Mouse (Mus musculus): ENCODE data around the gene Arhgef3.

Arhgef3 gene

DNA sequence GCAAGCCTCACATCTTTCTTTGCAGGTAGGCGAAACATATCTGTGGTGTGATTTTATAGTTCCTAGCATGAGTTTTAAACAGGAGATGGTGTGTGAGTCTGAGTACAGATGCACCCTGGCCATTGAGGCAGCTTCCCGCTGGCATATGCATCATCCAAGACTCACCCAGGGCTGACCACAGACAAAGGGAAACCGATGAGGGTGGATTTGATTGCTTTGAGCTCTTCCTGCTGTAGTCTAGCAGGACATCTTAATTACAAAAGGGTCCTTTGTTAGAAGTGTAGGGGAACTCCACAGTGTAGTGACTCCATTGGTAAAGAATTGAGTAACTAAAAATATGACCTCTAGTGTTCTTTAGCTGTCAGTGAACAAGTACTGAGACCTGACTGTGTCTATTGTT lies 232.5 kb downstream of the Arhgef3 start:
- DNase-seq (ENCODE audit: low spot score) = no peak

- no peak for DNase-seq (ENCODE audit: low spot score)
Observed at GRCm38 (mm10) chr14:27347666-27348065, 233.0 kb downstream of the Arhgef3 start.

DNA sequence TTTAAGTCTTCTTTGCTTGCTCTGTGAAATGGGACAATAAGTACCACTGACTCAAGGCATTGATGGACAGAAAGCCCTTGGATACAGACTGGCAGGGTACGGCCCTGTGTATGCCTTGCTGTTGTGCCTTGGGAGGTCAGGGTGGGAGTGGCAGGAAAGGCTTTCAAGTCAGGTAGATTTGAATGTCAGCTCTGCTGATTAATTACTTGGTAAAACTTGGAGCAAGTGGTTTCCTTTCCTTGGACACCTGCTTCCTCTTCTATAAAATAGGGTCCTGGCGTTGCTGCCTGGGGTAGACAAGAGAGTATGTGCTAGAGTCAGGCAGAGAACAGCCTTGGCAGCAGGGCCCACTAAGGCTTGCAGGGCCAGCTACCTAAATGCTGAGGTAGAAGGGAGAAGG lies 233.4 kb downstream of the Arhgef3 start:
- DNase-seq (ENCODE audit: low spot score) = no peak

GRCm38 (mm10) chr14:27348656-27349055 lies 234.0 kb downstream of the Arhgef3 start:
- no peak for DNase-seq (ENCODE audit: low spot score)

- no peak for DNase-seq (ENCODE audit: low spot score)
Observed at GRCm38 (mm10) chr14:27349120-27349519, 234.4 kb downstream of the Arhgef3 start.

DNA sequence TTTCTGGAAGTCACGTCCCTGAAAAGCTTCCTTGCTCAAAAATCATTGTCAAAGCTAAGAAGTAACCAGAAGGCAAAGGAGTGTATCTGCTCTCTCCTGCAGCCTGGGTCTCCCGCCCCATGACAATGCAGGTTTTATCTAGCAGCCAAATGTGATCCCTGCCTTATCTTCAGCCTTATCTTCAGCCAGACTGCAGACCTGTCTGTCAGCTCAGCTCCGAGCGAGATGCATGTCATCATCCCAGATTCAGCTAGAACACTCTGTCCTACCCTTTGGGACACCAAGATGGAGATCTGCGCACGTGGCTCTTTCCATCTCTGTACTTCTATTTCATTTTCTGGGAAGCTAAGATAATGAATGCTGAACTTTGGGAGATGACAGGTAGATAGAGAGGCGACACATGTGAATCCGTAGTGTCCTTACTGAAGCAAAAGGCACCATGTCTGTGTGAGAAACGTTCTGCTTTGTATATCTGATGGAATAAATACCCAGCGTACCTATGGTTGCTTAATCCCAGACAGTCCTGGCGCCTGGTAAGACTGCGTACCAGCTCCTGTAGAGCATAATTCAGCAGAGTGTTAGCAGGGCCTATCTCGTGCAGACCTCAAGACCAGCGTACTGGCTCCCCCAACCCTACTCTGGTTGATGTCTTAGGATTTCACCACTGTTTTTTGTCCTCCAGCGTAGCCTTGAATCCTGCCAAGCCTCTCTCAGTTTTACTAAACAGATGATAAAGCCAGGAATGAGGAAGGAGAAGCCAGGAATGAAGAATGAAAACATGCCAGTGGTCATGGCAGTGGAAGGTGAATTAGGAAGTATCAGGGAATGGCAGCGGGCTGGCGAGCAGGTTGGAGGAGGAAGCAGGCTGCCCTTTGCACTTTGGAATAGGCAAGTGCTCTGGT lies 235.4 kb downstream of the Arhgef3 start:
- DNase-seq (ENCODE audit: low spot score) = no peak

GRCm38 (mm10) chr14:27351051-27351475 lies 236.4 kb downstream of the Arhgef3 start:
- DNase-seq (ENCODE audit: low spot score) = no peak

GRCm38 (mm10) chr14:27351476-27352079 lies 236.9 kb downstream of the Arhgef3 start:
- DNase-seq (ENCODE audit: low spot score) = no peak

GRCm38 (mm10) chr14:27352470-27352869 lies 237.8 kb downstream of the Arhgef3 start:
- DNase-seq (ENCODE audit: low spot score) = no peak

DNA sequence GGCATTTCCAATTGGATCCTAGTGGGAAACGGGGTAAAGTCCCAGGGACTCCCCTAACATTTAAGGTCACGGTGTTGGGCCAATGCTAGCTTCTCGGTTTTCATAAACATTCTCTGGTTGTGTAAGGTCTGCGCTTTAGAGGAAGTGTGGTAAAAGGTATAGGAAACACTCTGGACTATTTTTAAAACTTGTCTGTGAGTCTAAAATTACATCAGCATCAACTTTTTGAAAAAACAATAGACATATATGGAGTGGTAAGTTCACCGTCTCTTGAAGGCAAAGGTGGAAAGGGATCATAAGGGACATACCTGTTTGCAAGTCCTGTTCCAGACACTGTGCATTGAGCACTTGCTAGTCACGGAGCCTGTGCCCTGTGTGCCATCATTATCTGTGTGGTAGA lies 240.5 kb downstream of the Arhgef3 start:
- no peak for DNase-seq (ENCODE audit: low spot score)

DNA sequence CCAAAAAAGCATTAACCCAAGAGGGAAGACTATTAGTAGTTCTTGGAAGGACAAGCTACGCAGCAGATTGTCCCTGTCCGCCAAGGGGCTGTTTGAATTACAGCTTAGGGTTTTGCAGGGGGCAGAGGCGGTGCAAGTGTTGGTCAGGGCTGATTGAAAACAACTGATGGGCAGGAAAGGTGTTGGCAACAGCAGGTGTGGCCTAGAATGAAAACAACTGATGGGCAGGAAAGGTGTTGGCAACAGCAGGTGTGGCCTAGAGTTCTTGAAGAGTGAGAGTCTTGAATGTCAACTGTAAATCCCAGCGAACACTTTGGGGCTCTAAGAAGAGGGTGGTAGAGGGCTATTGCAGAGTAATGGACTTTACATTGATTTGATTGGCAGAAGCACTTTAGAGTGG lies 241.2 kb downstream of the Arhgef3 start:
- DNase-seq (ENCODE audit: low spot score) = no peak

DNA sequence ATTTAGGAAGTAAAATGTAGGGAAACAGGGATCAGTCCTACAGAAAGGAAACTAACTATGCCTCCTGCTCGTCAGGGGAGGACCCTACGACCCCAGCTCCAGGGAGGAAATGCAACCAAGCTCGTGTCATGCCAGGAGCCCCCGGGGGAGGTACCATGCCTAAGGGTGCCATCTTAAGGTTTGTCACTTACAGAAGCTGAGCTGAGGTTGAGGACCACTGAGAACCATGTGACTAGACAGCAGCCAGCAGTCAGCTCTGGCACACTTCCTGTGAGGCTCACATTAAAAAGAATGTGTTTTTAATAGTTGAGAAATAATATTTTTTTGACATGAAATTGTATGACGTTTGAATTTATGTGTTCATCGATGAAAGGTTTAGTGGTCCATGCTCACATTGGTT lies 242.4 kb downstream of the Arhgef3 start:
- DNase-seq (ENCODE audit: low spot score) = no peak

DNA sequence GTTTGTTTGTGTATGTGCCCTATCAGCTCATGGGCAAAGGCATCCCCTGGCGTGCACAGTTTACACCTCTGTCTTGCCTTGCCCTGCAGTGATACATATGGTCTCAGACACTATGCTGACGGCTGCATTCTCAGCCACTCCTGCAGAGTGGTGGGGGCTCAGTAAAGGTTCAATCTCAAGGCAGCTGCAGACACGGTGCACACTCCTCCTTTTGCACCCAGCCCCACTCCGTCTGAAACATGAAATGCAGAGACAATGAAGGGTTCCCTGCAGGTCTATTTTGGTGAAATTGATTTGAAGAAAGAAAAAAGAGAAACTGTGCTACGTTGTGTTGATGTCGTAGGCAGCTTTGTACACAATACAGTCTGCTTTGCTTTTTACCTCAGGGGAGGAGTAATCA lies 243.5 kb downstream of the Arhgef3 start:
- no peak for DNase-seq (ENCODE audit: low spot score)

DNA sequence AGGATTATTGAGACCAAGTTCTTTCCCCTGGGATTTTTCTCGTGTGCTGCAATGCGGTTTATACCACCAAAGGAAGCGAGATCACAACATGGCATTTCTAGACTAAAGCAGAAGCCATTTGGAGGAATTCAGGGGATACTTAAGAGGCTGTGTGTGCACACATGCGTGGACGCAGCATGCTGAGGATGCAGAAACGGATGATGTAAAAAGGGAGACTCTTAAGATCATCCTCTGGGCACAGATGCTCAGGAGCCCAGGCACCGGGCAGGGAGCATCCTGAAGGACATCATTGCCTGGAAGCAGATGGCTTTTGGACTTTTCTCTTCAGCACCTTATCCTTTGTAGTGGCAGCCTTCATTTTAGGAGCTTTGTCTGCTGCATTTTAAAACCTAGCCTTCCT lies 246.2 kb downstream of the Arhgef3 start:
- no peak for DNase-seq (ENCODE audit: low spot score)

- DNase-seq (ENCODE audit: low spot score) = no peak
Observed at GRCm38 (mm10) chr14:27361514-27361913, 246.8 kb downstream of the Arhgef3 start.

- DNase-seq (ENCODE audit: low spot score) = no peak
Observed at GRCm38 (mm10) chr14:27364668-27365257, 250.1 kb downstream of the Arhgef3 start.

DNA sequence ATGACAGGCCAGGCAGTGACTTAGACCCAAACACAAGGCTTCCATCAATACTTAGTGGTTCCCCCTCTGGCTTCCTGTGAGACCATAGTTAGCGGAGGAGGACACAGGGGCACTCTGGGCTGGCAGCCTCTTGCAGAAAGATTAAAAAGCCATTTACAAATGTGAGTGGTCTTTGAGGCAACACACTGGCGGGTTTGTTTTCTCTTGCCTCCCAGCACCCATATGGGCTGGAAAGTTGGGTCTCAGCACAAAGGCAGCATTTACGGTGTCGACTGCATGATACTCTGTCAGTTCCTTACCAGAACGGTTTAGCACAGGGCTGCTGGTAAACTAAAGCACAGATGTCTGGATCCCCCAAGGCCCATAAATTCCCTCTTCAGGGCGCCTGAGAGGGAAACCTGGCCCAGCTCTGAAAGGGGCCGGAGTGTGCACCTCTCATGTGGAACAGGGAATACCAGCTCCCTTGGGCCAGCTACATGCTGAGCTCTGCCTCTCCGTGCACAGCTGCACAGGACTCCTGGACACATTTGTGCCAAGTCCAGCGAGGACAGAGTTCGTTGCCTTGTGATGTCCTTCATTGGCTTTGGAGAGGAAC lies 252.5 kb downstream of the Arhgef3 start:
- no peak for DNase-seq (ENCODE audit: low spot score)

DNA sequence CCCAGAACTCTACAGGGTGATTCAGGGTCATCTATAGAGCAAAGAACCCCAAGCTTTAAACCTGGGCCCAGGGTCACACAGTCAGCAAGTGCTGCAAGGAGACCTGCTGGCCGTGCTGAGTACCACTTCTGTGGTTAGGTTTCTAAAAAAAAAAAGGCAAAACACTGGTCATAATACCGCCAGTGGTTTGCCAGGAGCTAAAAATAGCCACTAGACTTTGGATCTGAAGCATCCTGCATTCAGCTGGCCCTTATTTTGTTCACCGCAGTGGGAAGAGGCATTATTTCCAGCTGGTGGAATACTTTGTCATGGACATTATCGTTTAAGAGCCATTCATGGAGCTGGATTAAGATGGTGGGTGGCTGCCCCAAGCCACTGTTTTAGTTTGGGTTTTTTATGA lies 253.9 kb downstream of the Arhgef3 start:
- DNase-seq (ENCODE audit: low spot score) = no peak

GRCm38 (mm10) chr14:27369503-27369902 lies 254.8 kb downstream of the Arhgef3 start:
- DNase-seq (ENCODE audit: low spot score) = no peak

DNA sequence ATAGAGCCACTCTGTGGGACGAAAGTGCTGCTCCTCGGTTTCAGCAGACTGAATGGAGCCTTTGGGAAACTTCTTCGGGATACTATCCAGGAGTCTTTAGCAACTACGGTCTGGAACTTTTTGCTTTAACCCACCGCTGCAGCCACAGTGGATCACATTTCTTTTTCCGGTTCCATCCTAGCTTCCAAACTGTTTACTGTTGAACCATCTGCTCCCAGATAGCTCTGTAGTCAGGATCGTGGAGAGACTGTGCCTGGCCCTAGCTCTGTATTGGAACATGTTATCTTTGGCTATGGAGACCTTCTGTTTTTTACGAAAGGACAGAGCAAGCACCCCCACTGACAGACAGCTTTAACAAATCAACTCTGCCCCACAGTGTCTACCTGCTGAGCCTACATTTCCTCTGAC lies 257.0 kb downstream of the Arhgef3 start:
- DNase-seq (ENCODE audit: low spot score) = no peak

- no peak for DNase-seq (ENCODE audit: low spot score)
Observed at GRCm38 (mm10) chr14:27373498-27373897, 258.8 kb downstream of the Arhgef3 start.

DNA sequence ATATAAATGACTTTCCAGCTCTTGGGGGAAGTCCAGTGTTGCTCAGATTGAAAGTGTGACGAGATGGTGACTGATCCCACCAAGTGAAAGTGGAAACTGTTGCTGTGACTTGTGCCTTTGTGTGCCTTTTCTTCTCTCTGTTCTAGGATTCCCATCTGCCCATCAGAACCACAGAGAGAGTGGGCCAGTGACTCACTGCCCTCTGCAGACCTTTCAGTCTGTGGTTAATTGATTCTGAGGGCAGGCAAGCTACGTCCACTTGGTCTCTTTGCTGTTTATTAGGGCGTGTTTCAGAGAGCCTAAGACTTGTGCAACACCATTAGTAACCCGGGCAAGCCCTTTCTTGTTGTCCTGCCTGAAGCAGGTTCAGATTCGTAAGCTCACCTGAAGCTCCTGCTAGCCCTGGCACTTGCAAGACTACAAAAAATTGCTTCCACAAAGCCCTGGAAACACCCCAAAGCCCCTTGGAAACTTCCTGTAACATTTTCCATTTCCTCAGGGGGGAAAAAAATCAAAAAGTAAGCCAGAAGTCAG lies 261.5 kb downstream of the Arhgef3 start:
- no peak for DNase-seq (ENCODE audit: low spot score)

- no peak for DNase-seq (ENCODE audit: low spot score)
Observed at GRCm38 (mm10) chr14:27378669-27379068, 264.0 kb downstream of the Arhgef3 start.
